Mouse (Mus musculus): ENCODE data around the gene Gm17482. TPM values are rescaled to one million over a fixed set of nuclear protein-coding genes. Genes with fewer than 3 reads are reported as not detected.

Gm17482 gene
- not detected in 2 replicates for polyA plus RNA-seq (2012)

DNA sequence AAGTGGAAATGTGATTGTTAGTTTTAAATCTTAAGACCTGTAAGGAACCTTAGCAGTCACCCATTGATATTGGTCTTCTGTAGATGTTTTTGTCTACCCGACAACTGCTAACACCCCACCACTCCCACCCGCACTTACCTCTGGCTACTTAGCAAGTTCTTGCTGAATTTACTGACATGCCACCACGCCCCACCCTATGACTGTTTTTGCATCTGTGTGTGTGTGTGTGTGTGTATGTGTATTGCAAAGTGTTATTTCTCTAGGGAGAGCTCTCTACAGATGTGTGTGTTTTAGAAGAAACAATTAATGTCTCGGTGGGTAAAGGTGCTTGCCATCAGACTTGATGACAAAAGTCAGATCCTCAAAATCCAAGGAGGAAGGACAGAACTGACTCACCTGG, at the start of gene Gm17482:
Gene Gm17482, plus strand, starts transcription at position 301 of the 400 bp plus-strand sequence.

GRCm38 (mm10) chr6:115252099-115252873, 25.1 kb downstream of the Gm17482 start, which contains the start of gene Timp4:
Timp4 (minus strand) TSS chr6:115252205.

Other genes with a start within 250 kb of the Gm17482 start
- 27.5 and 28.9 TPM in 2 replicates for gene Tamm41, start 189.5 kb upstream of the Gm17482 start, polyA plus RNA-seq (2012)
- 0.02 TPM in 1 of 2 replicates, not detected in the other for gene Syn2, start 92.4 kb upstream of the Gm17482 start, polyA plus RNA-seq (2012)
- gene Timp4, start 24.9 kb downstream of the Gm17482 start, polyA plus RNA-seq (2012): not detected in 2 replicates
- gene Pparg, start 133.6 kb downstream of the Gm17482 start, polyA plus RNA-seq (2012): 0.10 and 0.12 TPM in 2 replicates

All from megakaryocyte-erythroid progenitor cell, adult 5 weeks (primary cell).